Mouse (Mus musculus) adrenal gland, adult 8-10 months (tissue): Measurements from ENCODE around the gene Gm10128. TPM values are rescaled to one million over a fixed set of nuclear protein-coding genes. Genes with fewer than 3 reads are reported as not detected.
"Not testable (repeated sequence)": the region's sequence is repeated elsewhere in the genome, so short reads cannot be mapped to it uniquely, and the experiment has no call there.

Experiments
- DNase-seq: peaks from one replicate; pipeline ENCODE4 v3.0.0; 2022
- total RNA-seq, 4 experiments: library from RNA; stranded (reverse); gene quantifications; 2 replicates each; pipeline ENCODE4 v1.2.4; 2022

Gene Gm10128
- not detected for total RNA-seq

GRCm38 (mm10) chr14:7643872-7644271 lies at the start of gene Gm10128:
Gm10128 (minus strand) TSS chr14:7643972.
- not testable (repeated sequence) for DNase-seq

GRCm38 (mm10) chr14:7681170-7681569 lies 37.4 kb upstream of the Gm10128 start:
- not testable (repeated sequence) for DNase-seq

GRCm38 (mm10) chr14:7662491-7662890 lies 18.7 kb upstream of the Gm10128 start:
- not testable (repeated sequence) for DNase-seq

- DNase-seq, result not testable (repeated sequence)
Measured at GRCm38 (mm10) chr14:7658101-7659074, 14.6 kb upstream of the Gm10128 start.

- not testable (repeated sequence) for DNase-seq
Measured at GRCm38 (mm10) chr14:7657456-7657855, 13.7 kb upstream of the Gm10128 start.

- not testable (repeated sequence) for DNase-seq
Measured at GRCm38 (mm10) chr14:7595492-7595891, 48.3 kb downstream of the Gm10128 start, which contains the start of gene Gm10338. Gm10338 (minus strand) TSS chr14:7595592.

Other genes starting within 250 kb of the Gm10128 start
- not detected for gene Gm3755, start 193.1 kb downstream of the Gm10128 start, total RNA-seq
- under 1 TPM in 1 of 4 experiments, not detected in 3; 0.22 TPM for gene Gm3752, start 160.2 kb downstream of the Gm10128 start, total RNA-seq
- under 1 TPM in 3 of 4 experiments, not detected in 1; 0.55 to 0.91 (median 0.80) TPM for gene Gm3558, start 75.4 kb downstream of the Gm10128 start, total RNA-seq
- not detected for gene Gm10338, start 48.4 kb downstream of the Gm10128 start, total RNA-seq
- gene Gm26661, start 147.6 kb upstream of the Gm10128 start, total RNA-seq, result not detected
- gene Flnb, start 174.0 kb upstream of the Gm10128 start, total RNA-seq, result 10 to 100 TPM; 54.5 to 77.3 (median 65.8) TPM